Mouse (Mus musculus) heart, postnatal 10 days (tissue): ENCODE data around the gene Atad5. TPM values are rescaled to one million over a fixed set of nuclear protein-coding genes. Genes with fewer than 3 reads are reported as not detected.
A peak's percentile ranks its signal among the peaks of the same experiment; 100 is the strongest.
"Not testable (repeated sequence)": the region's sequence is repeated elsewhere in the genome, so short reads cannot be mapped to it uniquely, and the experiment has no call there.

Source experiments
- DNase-seq, 2 experiments: peaks; one replicate each; pipeline ENCODE4 v3.0.0; 2021
- intact Hi-C: fragments of 180-260 bp; cut with DNase I; formaldehyde crosslinking; loops from one replicate; pipeline ENCODE4 v1.15.1; 2025
- total RNA-seq, 2 experiments: library from RNA; stranded (reverse); gene quantifications; 2 replicates each; pipeline ENCODE4 v1.2.3; 2021

The Atad5 gene
- 1 to 10 TPM; 2.8 to 4.1 TPM for total RNA-seq

GRCm38 (mm10) chr11:80088917-80089816 is at the start of gene Atad5:
TSS of gene Atad5 (plus strand) at chr11:80089400.
- DNase-seq, result peak; percentile 93 to 95
- intact Hi-C loops, result loop anchor here (5.0 kb wide), 1 partner anchor 118 kb away; the partner anchor contains the start of gene Rhot1

GRCm38 (mm10) chr11:80042615-80043418 is 46.4 kb upstream of the Atad5 start:
- intact Hi-C loops, result no loop called here

GRCm38 (mm10) chr11:80043419-80043817 is 45.8 kb upstream of the Atad5 start:
- DNase-seq, result no peak
- intact Hi-C loops, result no loop called here

More at GRCm38 (mm10) chr11:80042615-80043418, 46.4 kb upstream of the Atad5 start:
- DNase-seq, result peak; percentile 60 to 77

- intact Hi-C loops, result no loop called here
- DNase-seq, result peak in 1 of 2 experiments; percentile 24
Observed at GRCm38 (mm10) chr11:80046856-80047255, 42.3 kb upstream of the Atad5 start.

- DNase-seq, result peak; percentile 60 to 64
- intact Hi-C loops, result no loop called here
Observed at GRCm38 (mm10) chr11:80050088-80050487, 39.1 kb upstream of the Atad5 start.

GRCm38 (mm10) chr11:80052456-80052855 is 36.7 kb upstream of the Atad5 start:
- DNase-seq, result no peak
- intact Hi-C loops, result no loop called here

- intact Hi-C loops, result no loop called here
- DNase-seq, result no peak
Observed at GRCm38 (mm10) chr11:80053171-80053570, 36.0 kb upstream of the Atad5 start.

GRCm38 (mm10) chr11:80054659-80055058 is 34.5 kb upstream of the Atad5 start:
- intact Hi-C loops, result no loop called here
- DNase-seq, result no peak

- intact Hi-C loops, result no loop called here
- peak; percentile 48 to 57 for DNase-seq
Observed at GRCm38 (mm10) chr11:80056141-80056540, 33.1 kb upstream of the Atad5 start.

GRCm38 (mm10) chr11:80062159-80062558 is 27.0 kb upstream of the Atad5 start:
- intact Hi-C loops, result no loop called here
- peak in 1 of 2 experiments; percentile 19 for DNase-seq

GRCm38 (mm10) chr11:80066373-80066772 is 22.8 kb upstream of the Atad5 start:
- intact Hi-C loops, DNase-seq: not testable (repeated sequence)

- intact Hi-C loops, result no loop called here
- no peak for DNase-seq
Observed at GRCm38 (mm10) chr11:80067558-80067957, 21.6 kb upstream of the Atad5 start.

- intact Hi-C loops, result no loop called here
- no peak for DNase-seq
Observed at GRCm38 (mm10) chr11:80069815-80070214, 19.4 kb upstream of the Atad5 start.

- intact Hi-C loops, result no loop called here
- DNase-seq, result no peak
Observed at GRCm38 (mm10) chr11:80071039-80071438, 18.2 kb upstream of the Atad5 start.

GRCm38 (mm10) chr11:80072365-80072764 is 16.8 kb upstream of the Atad5 start:
- DNase-seq, result no peak
- intact Hi-C loops, result no loop called here

GRCm38 (mm10) chr11:80075608-80076277 is 13.5 kb upstream of the Atad5 start:
- intact Hi-C loops, result no loop called here
- DNase-seq, result no peak

- DNase-seq, result no peak
- intact Hi-C loops, result no loop called here
Observed at GRCm38 (mm10) chr11:80077784-80078545, 11.2 kb upstream of the Atad5 start.

GRCm38 (mm10) chr11:80078831-80079230 is 10.4 kb upstream of the Atad5 start:
- intact Hi-C loops, result no loop called here
- DNase-seq, result no peak

GRCm38 (mm10) chr11:80079751-80080150 is 9.4 kb upstream of the Atad5 start:
- no peak for DNase-seq
- intact Hi-C loops, result loop anchor here (5.0 kb wide), 1 partner anchor 103 kb away; the partner anchor contains the start of gene Rnf135

- intact Hi-C loops, result loop anchor here (5.0 kb wide), 1 partner anchor 102 kb away; the partner anchor contains the start of gene Rnf135
- DNase-seq, result peak in 1 of 2 experiments; percentile 64
Observed at GRCm38 (mm10) chr11:80080381-80080825, 8.8 kb upstream of the Atad5 start.
